Mouse (Mus musculus): ENCODE results near the gene Gm10065. TPM values are rescaled to one million over a fixed set of nuclear protein-coding genes. Genes with fewer than 3 reads are reported as not detected.

Gene Gm10065
- not detected for polyA plus RNA-seq (2017; shearing (Covaris generic))

GRCm38 (mm10) chr13:21478759-21479670 is at the start of gene Gm10065, which contains the start of gene Zkscan4:
TSS of gene Gm10065 (minus strand) at chr13:21479441.
TSS of gene Zkscan4 (plus strand) at chr13:21478907.

GRCm38 (mm10) chr13:21501182-21501581 is 21.9 kb upstream of the Gm10065 start, which contains the start of gene Gm11273:
TSS of gene Gm11273 (minus strand) at chr13:21501418.

GRCm38 (mm10) chr13:21495080-21495479 is 15.8 kb upstream of the Gm10065 start, which contains the start of gene AK157302:
TSS of gene AK157302 (plus strand) at chr13:21495223.

GRCm38 (mm10) chr13:21468061-21469019 is 10.9 kb downstream of the Gm10065 start, which contains the start of gene Nkapl:
TSS of gene Nkapl (minus strand) at chr13:21468509.

GRCm38 (mm10) chr13:21453449-21453848 is 25.8 kb downstream of the Gm10065 start, which contains the start of gene Zscan26:
TSS of gene Zscan26 (minus strand) at chr13:21453730.

DNA sequence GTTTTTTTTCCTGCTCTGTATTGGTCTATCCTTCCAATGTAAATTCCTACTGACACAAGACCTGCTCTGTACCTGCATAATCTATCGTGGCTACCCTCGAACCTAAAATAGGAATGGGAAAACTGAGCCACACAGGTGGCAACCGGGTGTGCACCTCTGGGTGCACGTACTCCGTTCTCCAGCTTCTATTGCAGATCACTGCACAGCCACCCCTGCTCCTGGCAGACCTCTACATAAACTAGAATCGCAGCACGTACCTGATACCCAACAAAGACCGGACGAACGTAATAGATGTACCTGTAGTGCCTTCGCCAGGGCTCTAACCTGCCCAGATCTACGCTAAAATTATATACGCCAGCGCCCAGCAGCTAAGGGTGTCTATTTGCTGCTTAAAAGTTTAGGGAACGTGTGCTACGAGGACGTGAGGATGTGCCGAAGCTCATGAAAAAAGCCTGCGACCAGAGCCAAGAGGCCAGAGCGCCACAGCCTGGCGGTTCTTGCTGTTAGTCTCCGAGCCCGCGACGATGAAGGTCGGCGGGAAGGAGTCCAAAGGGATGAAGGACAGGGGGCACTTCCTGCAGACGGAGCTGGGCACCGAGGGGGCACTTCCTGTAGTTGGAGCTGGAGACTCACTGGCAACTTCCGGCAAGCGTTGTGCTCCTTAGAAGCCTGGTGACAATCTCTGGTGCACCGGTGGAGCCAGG is 38.6 kb downstream of the Gm10065 start, which contains the start of gene Pgbd1:
Gene Pgbd1 (minus strand): TSS at position 556 of the 704 bp plus-strand sequence.

Other genes starting within 250 kb of the Gm10065 start
- gene Gpx5, start 186.7 kb downstream of the Gm10065 start, polyA plus RNA-seq (2017; shearing (Covaris generic)): 0.21 TPM
- not detected for gene Gpx6, start 167.3 kb downstream of the Gm10065 start, polyA plus RNA-seq (2017; shearing (Covaris generic))
- not detected for gene Olfr1367, start 132.5 kb downstream of the Gm10065 start, polyA plus RNA-seq (2017; shearing (Covaris generic))
- gene Zscan12, start 116.6 kb downstream of the Gm10065 start, polyA plus RNA-seq (2017; shearing (Covaris generic)): 3.2 TPM
- gene Zkscan3, start 76.7 kb downstream of the Gm10065 start, polyA plus RNA-seq (2017; shearing (Covaris generic)): 33.9 TPM
- gene Pgbd1, start 38.4 kb downstream of the Gm10065 start, polyA plus RNA-seq (2017; shearing (Covaris generic)): 0.26 TPM
- gene Zscan26, start 25.7 kb downstream of the Gm10065 start, polyA plus RNA-seq (2017; shearing (Covaris generic)): 6.6 TPM
- not detected for gene Nkapl, start 10.9 kb downstream of the Gm10065 start, polyA plus RNA-seq (2017; shearing (Covaris generic))
- not detected for gene Zkscan4, start 534 bp downstream of the Gm10065 start, polyA plus RNA-seq (2017; shearing (Covaris generic))
- gene AK157302, start 15.8 kb upstream of the Gm10065 start, polyA plus RNA-seq (2017; shearing (Covaris generic)): 0.55 TPM
- 3.5 TPM for gene Gm11273, start 22.0 kb upstream of the Gm10065 start, polyA plus RNA-seq (2017; shearing (Covaris generic))
- 3.1 TPM for gene Zkscan8, start 51.7 kb upstream of the Gm10065 start, polyA plus RNA-seq (2017; shearing (Covaris generic))
- gene Olfr1366, start 63.4 kb upstream of the Gm10065 start, polyA plus RNA-seq (2017; shearing (Covaris generic)): 0.11 TPM
- not detected for gene Olfr1535, start 80.5 kb upstream of the Gm10065 start, polyA plus RNA-seq (2017; shearing (Covaris generic))
- gene Olfr1364, start 102.3 kb upstream of the Gm10065 start, polyA plus RNA-seq (2017; shearing (Covaris generic)): not detected
- not detected for gene Olfr1362, start 134.6 kb upstream of the Gm10065 start, polyA plus RNA-seq (2017; shearing (Covaris generic))
- gene Olfr11, start 163.1 kb upstream of the Gm10065 start, polyA plus RNA-seq (2017; shearing (Covaris generic)): not detected
- not detected for gene Olfr1361, start 183.9 kb upstream of the Gm10065 start, polyA plus RNA-seq (2017; shearing (Covaris generic))
- not detected for gene Olfr1360, start 198.0 kb upstream of the Gm10065 start, polyA plus RNA-seq (2017; shearing (Covaris generic))
- not detected for gene Olfr1359, start 218.7 kb upstream of the Gm10065 start, polyA plus RNA-seq (2017; shearing (Covaris generic))
- gene Hist1h2bl, start 236.7 kb upstream of the Gm10065 start, polyA plus RNA-seq (2017; shearing (Covaris generic)): not detected
- not detected for gene Hist1h2ai, start 237.0 kb upstream of the Gm10065 start, polyA plus RNA-seq (2017; shearing (Covaris generic))
- 1.7 TPM for gene Hist1h3h, start 238.2 kb upstream of the Gm10065 start, polyA plus RNA-seq (2017; shearing (Covaris generic))
- gene Hist1h2bm, start 242.6 kb upstream of the Gm10065 start, polyA plus RNA-seq (2017; shearing (Covaris generic)): not detected